Mouse (Mus musculus): ENCODE results near the gene Gm10309.

GRCm38 (mm10) chr17:86466871-86467270 lies 38.2 kb downstream of the Gm10309 start:
- no peak for TF ChIP-seq CTCF (IDR thresholded peaks at IDR 0.05; ENCODE audit: borderline replicate concordance, extremely low read depth, insufficient read depth, insufficient read length)
- no peak for TF ChIP-seq POLR2A (IDR thresholded peaks at IDR 0.05; ENCODE audit: borderline replicate concordance, extremely low read depth, insufficient read depth, insufficient read length, poor library complexity, severe bottlenecking)
